Mouse (Mus musculus): ENCODE results near the gene Mrln. TPM values are rescaled to one million over a fixed set of nuclear protein-coding genes. Genes with fewer than 3 reads are reported as not detected.
"Not testable (repeated sequence)": the region's sequence is repeated elsewhere in the genome, so short reads cannot be mapped to it uniquely, and the experiment has no call there.

Gene Mrln
- total RNA-seq, 2 experiments from 2014 or later, result 1.5 TPM; not detected in 1

DNA sequence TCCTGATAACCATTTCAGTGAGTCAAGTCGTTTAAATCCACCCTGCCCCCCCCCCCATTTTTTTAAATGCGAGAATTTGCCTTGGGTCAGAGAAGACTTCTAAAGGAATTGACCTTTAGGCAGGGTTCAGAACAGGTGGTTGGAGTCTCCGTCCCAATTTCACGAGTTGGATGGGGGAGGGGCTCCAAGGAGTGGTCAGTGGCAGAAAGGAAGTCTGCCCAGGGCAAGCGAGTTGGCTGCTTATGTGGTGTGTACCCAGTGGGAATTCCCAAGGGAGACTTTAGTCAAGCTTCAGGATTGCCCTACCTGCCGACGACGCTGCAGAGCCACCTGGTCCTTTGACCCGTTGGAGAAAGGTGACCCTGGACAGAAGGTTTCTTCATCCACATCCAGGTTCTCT is 10.2 kb upstream of the Mrln start:
- no peak for DNase-seq (ENCODE audit: low spot score in 2 of 2)

DNA sequence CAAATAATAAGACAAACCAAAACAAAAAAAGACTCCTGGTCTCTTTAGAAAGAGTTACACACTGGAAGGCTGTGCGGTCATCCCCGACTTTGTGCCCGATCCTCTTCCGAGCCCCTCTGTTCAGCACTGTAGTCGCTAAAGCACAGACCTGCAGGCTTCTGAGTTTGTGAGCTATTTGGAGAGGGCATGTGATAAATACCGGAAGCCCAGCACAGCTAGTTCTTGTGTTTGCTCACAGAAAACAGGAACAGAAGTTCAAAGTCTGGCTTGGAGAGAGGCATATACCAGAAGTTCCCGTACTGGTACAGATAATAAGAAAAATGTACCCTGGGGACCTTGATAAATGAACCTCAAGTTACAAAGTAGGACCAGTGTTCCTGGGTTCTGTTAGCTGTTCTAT is 9.2 kb upstream of the Mrln start:
- DNase-seq (ENCODE audit: low spot score in 2 of 2), result no peak

DNA sequence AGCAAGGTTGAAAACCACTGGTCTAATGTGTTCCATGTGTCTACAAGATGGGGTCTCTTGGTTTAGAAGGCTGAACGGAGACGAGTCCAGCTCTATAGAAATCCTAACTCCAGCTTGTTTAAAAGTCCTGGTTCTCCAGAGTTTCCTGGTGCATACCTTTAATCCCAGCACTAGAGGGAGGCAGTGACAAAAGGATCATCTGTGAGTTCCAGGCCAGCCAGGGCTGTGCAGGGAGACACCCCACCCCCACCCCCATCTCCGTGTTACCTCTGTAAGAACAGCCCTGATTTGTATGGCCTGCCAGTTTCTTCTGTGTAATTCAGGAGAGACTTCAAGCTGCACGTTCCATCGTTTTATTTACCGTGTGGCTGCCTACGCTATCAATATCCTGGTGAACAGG is 8.7 kb upstream of the Mrln start:
- DNase-seq (ENCODE audit: low spot score in 2 of 2), result peak in 1 of 2 experiments; percentile 37

DNA sequence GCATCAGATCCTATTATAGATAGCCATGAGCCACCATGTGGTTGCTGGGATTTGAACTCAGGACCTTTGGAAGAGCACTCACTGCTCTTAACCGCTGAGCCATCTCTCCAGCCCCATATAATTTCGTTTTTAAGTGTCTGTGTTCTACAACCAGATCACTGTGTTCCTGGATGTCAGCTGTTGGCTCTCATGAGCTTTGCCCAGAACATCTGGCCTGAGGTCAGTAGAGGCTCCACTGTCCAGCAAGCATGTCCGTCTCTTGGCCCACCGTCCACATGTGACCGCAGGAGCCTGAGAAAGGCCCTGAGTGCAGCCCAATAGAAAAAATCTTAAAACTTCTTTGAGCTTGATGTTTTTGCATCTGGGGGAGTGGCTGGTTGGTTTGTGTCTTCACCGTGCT is 7.8 kb upstream of the Mrln start:
- DNase-seq (ENCODE audit: low spot score in 2 of 2), result no peak

DNA sequence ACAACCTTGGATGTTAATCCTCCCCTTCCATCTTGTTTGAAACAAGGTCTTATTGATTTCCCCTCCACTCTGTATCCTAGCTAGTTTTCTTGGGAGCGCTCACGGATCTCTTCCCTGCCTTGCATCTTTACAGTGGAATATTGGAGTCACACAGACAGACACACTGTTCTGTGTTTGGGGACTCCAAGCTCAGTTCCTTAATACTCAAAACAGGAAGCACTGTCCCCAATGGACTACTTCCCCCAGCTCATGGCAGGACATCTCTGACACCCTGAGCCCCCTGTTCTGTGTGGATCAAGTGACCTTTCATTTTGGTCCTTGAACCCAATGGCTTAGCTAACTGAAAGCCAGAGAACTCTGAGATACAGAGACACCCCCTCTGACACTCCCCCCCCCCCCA is 6.9 kb upstream of the Mrln start:
- no peak for DNase-seq (ENCODE audit: low spot score in 2 of 2)

DNA sequence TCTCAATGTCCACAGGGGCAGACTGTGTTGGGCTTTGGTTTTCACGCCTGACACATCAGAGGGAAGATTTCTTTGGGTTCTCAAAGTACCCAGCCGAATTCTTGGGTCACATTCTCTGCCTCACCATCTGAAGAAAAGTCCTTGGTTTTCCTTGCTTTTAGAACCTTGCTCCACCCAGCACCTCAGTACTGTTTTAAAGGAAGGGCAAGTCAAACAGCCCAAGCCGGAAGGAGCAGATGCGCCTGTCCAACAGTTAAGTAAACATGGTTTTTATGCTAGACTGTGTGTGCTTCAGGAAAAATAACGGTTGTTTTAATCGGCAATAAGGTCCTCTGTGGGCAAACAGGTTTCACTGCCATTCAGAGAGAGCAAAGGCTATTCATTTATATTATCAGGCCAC is 6.5 kb upstream of the Mrln start:
- no peak for DNase-seq (ENCODE audit: low spot score in 2 of 2)

DNA sequence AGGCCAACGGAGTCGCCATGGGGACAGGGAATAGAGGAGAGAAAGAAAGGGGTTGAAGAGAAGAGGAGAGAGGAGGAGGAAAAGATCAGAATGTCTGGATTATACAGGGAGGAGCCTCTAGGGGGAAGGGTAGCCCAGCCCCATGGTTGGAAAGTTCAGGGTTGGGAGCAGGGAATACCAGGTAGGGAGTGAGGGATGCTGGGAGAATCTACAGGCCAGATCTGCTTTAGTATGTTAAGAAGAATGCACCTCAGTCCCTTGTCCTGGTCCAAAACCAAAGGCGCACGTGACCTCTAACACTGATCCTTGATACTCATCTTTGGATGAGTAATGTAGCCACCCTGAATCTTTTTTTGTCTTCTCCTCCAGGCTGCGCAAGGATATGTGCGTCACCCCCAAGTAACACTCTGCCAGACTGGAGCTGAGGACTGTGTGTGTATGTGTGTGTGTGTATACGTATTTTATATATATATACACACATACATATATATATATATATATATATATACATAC is 5.5 kb upstream of the Mrln start:
- DNase-seq (ENCODE audit: low spot score in 2 of 2), result no peak

DNA sequence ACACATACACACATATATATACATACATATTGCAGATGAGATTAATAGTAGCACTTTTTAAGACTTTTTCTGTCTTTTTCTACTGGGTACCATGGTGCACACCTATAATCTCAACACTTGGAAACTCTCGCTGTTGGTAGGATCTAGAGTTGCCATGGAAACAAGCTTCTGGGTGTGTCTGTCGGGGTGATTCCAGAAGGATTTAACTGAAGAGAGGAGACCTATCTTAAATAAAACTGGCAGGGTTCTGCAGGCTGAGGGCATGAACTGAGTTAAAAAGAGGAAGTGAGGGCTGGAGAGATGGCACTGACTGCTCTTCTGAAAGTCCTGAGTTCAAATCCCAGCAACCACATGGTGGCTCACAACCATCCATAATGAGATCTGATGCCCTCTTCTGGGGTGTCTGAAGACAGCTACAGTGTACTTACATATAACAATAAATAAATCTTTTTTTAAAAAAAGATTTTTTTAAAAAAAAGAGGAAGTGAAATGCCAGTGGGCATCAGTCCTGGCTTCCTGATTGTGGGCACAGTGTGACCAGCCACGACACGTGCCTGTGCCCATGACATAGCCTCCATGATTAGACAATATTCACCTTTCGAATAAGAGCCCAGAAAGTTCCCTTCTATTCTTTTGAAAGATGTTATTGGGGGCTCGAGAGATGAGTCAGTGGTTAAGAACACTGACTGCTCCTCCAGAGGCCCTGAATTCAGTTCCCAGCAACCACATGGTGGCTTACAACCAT is 4.8 kb upstream of the Mrln start:
- DNase-seq (ENCODE audit: low spot score in 2 of 2), result no peak

DNA sequence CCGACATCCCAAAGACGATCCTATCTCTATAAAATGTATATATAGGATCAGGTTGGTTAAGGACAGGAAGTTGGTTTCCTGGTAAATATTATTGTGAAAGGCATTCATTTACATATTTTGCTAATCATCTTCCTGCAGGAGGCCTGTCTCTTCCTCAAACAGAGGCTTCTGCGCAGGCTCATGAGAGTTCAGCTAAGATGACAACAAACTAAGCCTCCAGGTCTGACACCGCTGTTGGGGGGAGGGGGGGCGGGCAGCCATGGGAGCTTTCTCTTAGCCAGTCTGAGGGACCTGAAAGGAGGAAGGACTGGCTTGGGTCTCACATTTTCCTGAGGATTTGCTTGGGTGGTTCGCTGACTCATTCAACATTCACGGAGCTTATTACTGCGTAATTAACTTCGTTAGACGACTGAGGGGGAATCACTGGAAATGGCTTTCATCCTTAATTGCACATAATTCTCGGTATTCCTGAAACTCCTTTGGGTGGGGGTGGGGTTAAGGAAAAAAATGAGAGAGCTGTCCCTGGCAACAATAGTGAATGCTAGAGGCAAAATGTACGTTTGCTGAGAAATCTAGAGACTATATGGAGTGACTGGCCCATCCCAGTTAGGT is 3.5 kb upstream of the Mrln start:
- no peak for DNase-seq (ENCODE audit: low spot score in 2 of 2)

DNA sequence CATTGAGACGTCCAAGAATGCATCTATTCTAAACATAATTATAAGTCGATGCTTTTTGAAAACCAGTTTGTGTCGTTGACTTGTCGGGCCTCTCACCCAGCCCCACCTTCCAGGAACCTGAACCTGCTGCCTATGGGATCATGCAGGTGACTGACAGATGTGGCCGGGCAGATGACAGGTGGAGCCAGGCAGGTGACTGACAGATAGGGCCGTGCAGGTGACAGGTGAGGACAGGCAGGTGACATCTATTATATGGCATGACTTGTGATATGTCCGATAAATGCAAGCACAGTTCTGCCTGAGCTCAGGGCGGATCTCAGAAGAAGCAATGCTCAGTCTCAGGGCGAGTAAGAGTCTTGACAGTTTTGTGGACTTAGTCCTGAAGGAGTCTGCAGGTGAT is 6.8 kb downstream of the Mrln start:
- DNase-seq (ENCODE audit: low spot score in 2 of 2), result no peak

DNA sequence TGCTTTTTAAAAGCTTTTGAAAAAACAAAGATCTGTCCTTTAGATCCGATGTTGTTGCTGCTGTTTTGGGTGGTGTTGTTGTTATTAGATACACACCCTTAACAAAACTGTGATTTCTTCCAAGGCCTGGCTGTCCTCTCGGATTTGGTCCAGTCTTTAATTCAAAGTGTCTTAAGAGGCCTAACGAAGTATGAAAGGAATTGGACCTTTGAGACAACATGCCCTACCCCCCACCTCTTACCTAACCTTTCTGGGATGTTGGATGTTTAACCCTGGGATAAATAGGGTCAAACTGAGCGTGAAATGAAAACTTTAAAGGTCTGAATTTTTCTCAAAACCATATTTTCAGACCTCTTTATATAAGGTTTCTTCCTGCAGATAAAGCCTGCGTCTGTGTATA is 16.5 kb downstream of the Mrln start:
- DNase-seq (ENCODE audit: low spot score in 2 of 2), result no peak

DNA sequence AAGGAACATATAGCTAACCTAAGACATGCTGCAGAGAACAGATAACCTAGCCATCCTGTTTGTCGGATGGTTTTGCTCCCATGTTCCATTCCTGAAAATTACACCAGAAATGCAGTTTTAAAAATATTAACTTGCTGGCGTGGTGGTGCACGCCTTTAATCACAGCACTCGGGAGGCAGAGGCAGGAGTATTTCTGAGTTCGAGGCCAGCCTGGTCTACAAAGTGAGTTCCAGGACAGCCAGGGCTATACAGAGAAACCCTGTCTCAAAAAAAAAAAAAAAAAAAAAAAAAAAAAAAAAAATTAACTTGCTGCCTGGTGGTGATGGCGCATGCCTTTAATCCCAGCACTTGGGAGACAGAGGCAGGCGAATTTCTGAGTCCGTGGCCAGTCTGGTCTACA is 17.8 kb downstream of the Mrln start:
- not testable (repeated sequence) for DNase-seq (ENCODE audit: low spot score in 2 of 2)

DNA sequence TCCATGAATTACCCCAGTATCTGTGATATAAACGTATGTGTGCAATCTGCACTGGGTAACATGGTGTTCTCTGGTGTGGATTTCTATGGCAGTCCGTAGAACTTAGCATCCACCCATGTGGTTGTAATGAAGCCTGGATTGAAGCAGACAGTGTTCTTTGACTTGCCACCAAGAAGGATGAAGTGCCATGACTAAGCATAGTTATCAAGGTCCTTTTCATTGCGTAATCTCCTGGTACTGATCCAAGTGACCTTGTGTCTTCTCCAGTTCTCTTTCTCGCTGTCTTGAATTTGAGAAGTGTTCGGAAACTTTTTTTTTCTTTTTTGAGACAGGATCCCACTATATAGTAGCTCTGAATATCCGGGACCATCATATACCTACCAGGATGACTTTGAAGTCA is 20.1 kb downstream of the Mrln start:
- no peak for DNase-seq (ENCODE audit: low spot score in 2 of 2)

DNA sequence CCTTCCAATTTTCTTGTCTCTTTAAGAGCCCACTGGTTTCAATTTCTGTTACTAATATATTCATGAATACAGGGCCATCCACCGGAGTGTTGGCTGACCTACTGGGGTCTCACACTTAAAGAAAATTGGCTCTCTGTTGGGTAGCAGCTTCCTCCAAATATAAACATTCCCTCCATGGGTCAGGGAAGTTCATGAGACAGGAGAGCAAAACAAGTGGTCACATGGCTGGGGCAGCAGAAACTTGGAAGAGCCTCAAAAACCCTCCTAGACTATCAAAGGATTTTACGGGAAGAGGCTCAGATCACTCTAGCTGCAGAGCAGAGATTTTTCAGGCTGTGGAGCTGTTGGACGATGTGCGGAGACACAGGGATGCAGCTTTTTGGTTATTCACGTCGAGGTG is 21.3 kb downstream of the Mrln start:
- peak in 1 of 2 experiments; percentile 5 for DNase-seq (ENCODE audit: low spot score in 2 of 2)

DNA sequence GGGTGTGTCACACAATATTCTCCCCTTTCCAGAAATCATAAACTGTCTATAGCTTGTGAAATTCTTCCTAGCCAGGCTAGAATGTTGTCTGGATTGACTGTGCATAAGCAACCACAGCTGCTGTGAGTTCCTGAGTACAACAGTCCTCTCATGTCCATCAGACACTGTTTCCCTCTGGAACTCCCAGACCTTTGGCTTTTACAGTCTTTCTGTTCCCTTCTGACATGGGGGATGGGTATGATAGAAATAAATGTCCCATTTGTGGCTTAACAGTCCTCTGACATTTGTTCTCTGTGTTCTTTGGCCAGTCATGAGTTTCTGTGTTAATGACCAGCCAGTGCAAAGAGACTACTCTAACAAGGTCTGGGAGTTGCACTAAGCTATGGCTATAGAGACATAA is 22.1 kb downstream of the Mrln start:
- DNase-seq (ENCODE audit: low spot score in 2 of 2), result no peak

DNA sequence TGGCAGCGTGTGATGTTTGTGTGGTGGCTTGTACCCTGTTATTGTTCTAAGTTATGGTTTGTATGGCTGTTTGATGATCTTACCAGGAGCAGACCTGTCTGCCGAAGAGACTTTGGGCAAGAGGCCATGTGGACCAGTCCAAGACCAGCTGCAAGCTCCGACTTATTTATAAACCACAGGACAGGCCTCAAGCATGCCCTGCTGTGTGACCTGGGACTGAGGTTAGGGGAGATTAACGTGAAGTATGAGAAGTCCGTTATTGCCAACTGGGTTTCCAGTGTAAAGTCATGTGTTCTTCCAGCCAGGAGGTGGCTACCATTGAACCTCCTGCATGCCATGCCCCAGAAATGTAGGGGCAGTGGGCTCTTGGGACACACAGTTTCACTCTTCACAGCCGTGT is 25.9 kb downstream of the Mrln start:
- DNase-seq (ENCODE audit: low spot score in 2 of 2), result no peak

DNA sequence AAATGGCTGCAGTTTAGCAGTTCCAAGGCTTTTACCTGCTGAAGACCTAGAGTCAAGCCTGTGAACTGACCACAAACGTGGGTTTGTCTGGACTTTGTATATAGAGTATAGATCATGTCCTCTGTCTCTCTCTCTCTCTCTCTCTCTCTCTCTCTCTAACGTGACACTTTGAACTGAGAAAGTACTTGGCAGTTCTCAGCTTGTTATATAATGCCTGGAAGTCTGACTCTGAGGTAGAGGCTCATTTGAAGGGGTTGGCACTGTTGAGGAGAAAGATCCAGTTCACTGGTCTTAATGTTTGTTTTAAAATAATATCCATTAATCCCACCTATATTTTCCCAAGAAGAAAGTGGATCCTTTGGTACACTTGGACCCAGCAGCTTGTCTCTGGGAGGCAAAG is 33.5 kb downstream of the Mrln start:
- no peak for DNase-seq (ENCODE audit: low spot score in 2 of 2)

DNA sequence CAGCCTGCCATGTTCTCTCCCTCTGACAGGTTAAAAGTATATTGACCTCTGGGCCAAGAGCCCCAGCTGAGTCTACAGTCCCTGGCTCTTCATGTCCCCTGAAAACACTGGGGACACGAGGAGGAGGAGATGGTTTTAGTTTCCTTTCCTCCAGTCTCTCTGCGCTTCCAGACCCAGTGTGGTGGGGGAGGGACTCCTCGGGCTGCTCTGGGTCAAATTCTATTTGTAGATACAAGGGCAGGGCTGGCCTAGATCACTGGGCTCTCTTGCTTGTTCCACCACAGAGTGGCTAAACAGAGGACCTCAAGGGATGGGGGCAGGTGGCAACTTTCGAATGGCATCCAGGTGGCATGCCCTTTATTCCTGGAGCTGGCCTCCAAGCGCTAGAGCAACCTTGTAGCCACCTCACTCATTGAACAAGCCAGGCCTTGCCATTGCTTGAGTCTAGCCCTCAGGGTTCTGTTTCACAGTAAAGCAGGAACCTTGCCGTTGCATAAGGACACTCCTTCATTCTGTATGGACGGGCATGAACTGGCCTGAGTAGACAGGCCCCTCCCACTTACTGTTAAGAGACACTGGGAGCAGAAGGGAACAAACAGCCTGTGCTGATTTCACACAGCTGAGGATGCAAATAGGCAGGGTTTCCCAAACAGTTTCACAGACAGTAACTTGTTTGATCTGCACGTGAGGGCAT is 38.4 kb downstream of the Mrln start:
- DNase-seq (ENCODE audit: low spot score in 2 of 2), result no peak

DNA sequence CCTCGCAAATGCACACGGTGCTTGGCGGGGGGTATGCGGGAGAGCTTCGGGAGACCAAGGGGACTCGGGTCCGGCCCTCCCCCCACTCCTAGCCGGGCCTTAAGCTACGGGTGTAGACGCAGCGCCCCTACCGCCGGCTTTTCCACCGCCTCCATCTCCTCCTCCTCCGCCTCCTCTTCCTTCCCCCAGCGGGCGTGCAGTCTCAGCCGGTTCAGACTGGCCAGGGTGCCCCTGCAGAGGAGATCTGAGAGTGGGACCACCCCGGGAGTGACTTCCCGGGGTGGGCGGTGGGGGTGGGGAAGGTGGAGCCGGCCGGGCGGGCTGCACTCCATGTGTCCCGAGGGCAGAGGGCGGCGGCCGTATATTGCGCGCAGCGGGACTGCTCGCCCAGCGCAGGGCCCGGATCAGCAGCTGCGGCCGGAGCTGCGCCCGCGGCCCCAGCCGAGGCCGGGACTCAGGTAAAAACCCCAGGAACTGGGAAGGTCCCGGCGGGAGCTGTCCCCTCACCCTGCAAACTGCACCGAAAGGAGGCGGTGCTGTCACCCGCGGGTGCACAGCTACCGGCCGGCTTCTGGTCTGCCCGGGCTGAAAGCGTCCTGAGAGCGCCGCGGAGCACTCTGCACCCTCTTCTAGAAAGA is 40.6 kb downstream of the Mrln start, which contains the start of gene Slc16a9:
Gene Slc16a9, plus strand, starts transcription at position 180 of the 638 bp plus-strand sequence.
- peak; percentile 27 to 28 for DNase-seq (ENCODE audit: low spot score in 2 of 2)

DNA sequence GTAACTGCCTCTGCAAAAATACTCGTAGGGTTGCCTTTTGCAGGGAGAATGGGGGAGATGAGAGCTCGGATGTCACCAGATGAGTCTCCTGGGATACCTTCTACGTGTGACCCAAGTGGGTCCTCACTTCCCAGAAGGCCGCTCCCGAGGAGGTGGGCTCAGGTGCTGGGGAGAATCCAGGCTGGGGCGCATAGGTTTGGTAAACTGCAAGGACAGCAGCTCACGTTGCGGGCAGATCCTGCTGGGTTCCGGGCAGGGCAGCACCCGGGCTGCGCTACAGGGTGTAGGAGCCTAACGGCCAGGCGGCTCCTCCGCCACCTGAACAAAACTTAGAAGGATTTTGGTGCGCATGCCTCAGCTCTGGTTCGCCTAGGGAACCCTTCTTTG is 41.1 kb downstream of the Mrln start:
- no peak for DNase-seq (ENCODE audit: low spot score in 2 of 2)

DNA sequence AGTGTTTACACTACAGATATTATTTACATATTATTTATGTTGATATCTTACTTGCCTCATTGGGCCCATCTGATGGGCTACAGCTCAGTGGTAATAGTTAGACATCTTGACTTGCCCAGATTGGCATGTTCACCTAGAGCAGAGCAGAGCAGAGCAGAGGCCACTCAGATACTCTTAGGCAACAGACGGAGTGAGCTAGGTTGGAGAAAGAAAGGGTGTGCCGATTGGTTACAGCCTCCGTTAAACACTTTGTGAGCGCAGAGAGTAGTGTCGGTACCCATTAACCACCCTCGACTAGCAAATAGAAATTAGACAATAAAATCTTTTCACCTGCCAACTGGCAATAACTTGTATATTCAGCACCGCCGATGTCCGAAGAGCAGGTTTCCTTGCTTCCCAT is 41.6 kb downstream of the Mrln start:
- no peak for DNase-seq (ENCODE audit: low spot score in 2 of 2)

DNA sequence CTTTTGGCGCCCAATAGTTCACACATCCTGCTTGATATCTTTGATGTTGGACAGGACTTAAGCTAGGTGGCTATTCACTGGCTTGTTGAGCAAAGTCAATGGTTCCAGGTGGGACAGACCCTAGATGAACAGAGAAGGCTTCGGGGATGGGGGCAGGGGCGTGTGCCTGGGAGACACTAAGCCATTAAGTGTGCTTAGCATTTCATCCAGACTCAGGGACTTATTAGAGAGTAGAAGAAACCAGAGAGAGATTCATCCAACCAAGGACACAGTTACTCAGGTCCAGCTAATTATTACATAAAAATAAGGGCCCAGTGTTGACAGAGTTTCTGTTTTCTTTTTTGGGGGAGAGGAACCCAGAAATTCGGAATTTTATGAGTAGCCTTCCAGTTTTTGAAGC is 45.9 kb downstream of the Mrln start:
- DNase-seq (ENCODE audit: low spot score in 2 of 2), result no peak
